Mouse (Mus musculus): ENCODE data around the gene Gja8.

Gene Gja8

DNA sequence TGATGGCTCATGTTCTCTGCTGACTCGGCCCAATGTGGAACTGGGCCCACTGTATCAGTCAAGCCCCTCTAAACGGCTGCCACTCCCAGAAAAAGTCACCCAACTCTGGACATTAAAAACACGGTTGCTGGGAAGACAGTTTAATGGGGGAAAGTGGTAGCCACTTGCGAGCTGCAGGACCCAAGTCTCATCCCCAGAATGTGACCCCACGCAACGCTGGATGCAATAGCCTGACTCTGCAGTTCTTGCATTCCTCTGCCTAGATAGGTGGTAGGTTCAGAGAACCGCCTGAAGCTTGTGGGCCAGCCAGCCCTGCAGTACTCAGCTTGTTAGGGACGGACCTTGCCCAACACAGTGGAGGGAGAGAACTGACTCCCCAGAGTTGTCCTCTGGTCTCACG is 46.3 kb downstream of the Gja8 start:
- DNase-seq: no peak

GRCm38 (mm10) chr3:96874808-96875571 is 50.8 kb downstream of the Gja8 start:
- DNase-seq: no peak

- DNase-seq: no peak
Measured at GRCm38 (mm10) chr3:96872501-96872900, 53.3 kb downstream of the Gja8 start.

DNA sequence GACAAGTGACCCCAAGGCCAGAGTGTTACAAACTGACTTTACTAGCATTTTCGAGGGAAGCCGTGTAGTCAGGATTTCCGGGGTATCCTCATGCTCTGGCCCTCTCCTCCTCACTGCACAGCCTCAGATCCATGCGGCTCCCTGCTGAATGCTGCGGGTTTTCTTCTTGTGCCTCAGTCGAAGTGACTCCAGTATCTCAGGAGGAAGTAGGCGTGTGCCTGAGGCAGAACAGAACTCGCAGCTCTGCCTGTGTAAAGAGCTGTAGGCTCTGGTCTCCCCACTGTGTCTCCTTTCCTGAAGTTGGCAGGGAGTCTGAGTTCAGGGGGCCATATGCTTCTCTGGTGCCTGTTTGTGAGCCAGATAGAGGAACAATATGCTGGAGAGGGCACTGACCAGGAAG is 54.8 kb downstream of the Gja8 start:
- no peak for DNase-seq

GRCm38 (mm10) chr3:96870270-96870669 is 55.5 kb downstream of the Gja8 start:
- no peak for DNase-seq

- no peak for DNase-seq
Measured at GRCm38 (mm10) chr3:96869091-96869490, 56.7 kb downstream of the Gja8 start.

- no peak for DNase-seq
Measured at GRCm38 (mm10) chr3:96868566-96868965, 57.3 kb downstream of the Gja8 start.

- no peak for DNase-seq
Measured at GRCm38 (mm10) chr3:96867863-96868262, 58.0 kb downstream of the Gja8 start.
